Comparison of ENCODE assay signal across 12 mouse cellular contexts in genomic region chr5:103953135-103954083, GRCm38 (mm10). TPM values are rescaled to one million over a fixed set of nuclear protein-coding genes. Genes with fewer than 3 reads are reported as not detected.
DNase-seq lines count a peak whose midpoint lies in the region.
"Had no signal": no experiment of that assay in that cellular context is flagged by ENCODE, and none has a peak within 500 bp of the region (broad histone marks: within the 10 kb centered on the region; RNA-seq: fewer than 3 reads in every experiment).

No protein-coding gene starts in this region.

- peak; percentile 23 for DNase-seq in heart, postnatal 4 days
- no peak for DNase-seq in heart, adult 11 months
- DNase-seq in 3T3-L1 (ENCODE audit: low read depth, low spot score) (peak; percentile 85), NIH3T3 (ENCODE audit: low read depth) (peak; percentile 82)
- DNase-seq in cerebellum, postnatal 25 days, result peak; percentile 39 to 53
- DNase-seq in neural tube, embryonic 10.5 days (ENCODE audit: extremely low spot score, low spot score), result no peak
- DNase-seq in thymus, postnatal 25 days, result no peak
- DNase-seq: gastrocnemius, postnatal 14 days; kidney, adult 8-10 months; thymus, postnatal 14 days had no signal

RNA-seq across cellular contexts. Expression of gene Hsd17b13, which starts 23.8 kb away (rescaled TPM):
- under 1 TPM in 1 of 2 experiments, not detected in 1; 0.26 TPM for total RNA-seq in heart, postnatal 4 days (2021)
- total RNA-seq: gastrocnemius, postnatal 14 days; heart, postnatal 10 days; layer of hippocampus, postnatal 25 days had no signal

RNA-seq across cellular contexts. Expression of gene Klhl8, which starts 42.4 kb away (rescaled TPM):
- 10 to 100 TPM; 12.1 to 13.1 TPM for total RNA-seq in heart, postnatal 4 days (2021)

Comparison
In these comparisons a context has a peak if more than half of its experiments do, and no peak if none do; other contexts are left out.
1. DNase-seq: peak in heart, postnatal 4 days (single experiment), 3T3-L1 (single experiment), NIH3T3 (single experiment) and cerebellum, postnatal 25 days (2 of 2); none in heart, adult 11 months (single experiment), neural tube, embryonic 10.5 days (single experiment) and thymus, postnatal 25 days (single experiment).